ENCODE assay signal across 9 mouse cellular contexts in genomic region chr11:5074882-5075281, GRCm38 (mm10). TPM values are rescaled to one million over a fixed set of nuclear protein-coding genes. Genes with fewer than 3 reads are reported as not detected.
DNase-seq lines count a peak whose midpoint lies in the region; ATAC-seq and TF ChIP-seq lines count a peak whose summit lies in the region.
"Had no signal": no experiment of that assay in that cellular context is flagged by ENCODE, and none has a peak within 500 bp of the region (broad histone marks: within the 10 kb centered on the region; RNA-seq: fewer than 3 reads in every experiment).

No protein-coding gene starts in this region.

- TF ChIP-seq EP300 in liver, embryonic 14.5 days (IDR thresholded peaks at IDR 0.05; ENCODE audit: low read depth), result no peak

- 75% methylated on average over 4 of the region's 4 CpGs for WGBS in forebrain, embryonic 11.5 days
- 81% methylated on average over 4 of the region's 4 CpGs for WGBS in forebrain, embryonic 10.5 days
- WGBS in liver, embryonic 14.5 days (ENCODE audit: insufficient replicate concordance), result 58% methylated on average over 4 of the region's 4 CpGs
- WGBS in liver, embryonic 11.5 days, result 74% methylated on average over 4 of the region's 4 CpGs

- H3K27ac ChIP-seq in forebrain, embryonic 11.5 days (ENCODE audit: low read depth, low read length), result no peak overlapping the region
- H3K27ac ChIP-seq in forebrain, embryonic 10.5 days, result no peak overlapping the region
- no peak overlapping the region for H3K27ac ChIP-seq in liver, embryonic 14.5 days
- no peak overlapping the region for H3K27ac ChIP-seq in liver, embryonic 11.5 days (ENCODE audit: low read depth, low read length)
- H3K27ac ChIP-seq: heart, embryonic 10.5 days had no signal

- H3K36me3 ChIP-seq in forebrain, embryonic 11.5 days (ENCODE audit: control insufficient read depth, insufficient read depth, low read length), result peaks cover 29% of the 10 kb centered on the region
- H3K36me3 ChIP-seq in forebrain, embryonic 10.5 days (replicated peaks), result peaks cover 92% of the 10 kb centered on the region
- peaks cover 85% of the 10 kb centered on the region for H3K36me3 ChIP-seq in liver, embryonic 14.5 days (replicated peaks; ENCODE audit: control insufficient read depth, insufficient read depth, low read depth)
- H3K36me3 ChIP-seq in liver, embryonic 11.5 days (ENCODE audit: control insufficient read depth, insufficient read depth, low read length), result peaks cover 68% of the 10 kb centered on the region

- no peak for ATAC-seq in forebrain, embryonic 11.5 days (replicated peaks; ENCODE audit: low FRiP score)
- no peak for ATAC-seq in liver, embryonic 14.5 days (ENCODE audit: insufficient read depth)
- no peak for ATAC-seq in liver, embryonic 11.5 days (replicated peaks; ENCODE audit: low FRiP score)

- H3K4me3 ChIP-seq in forebrain, embryonic 11.5 days (ENCODE audit: low read depth, low read length), result no peak overlapping the region
- no peak overlapping the region for H3K4me3 ChIP-seq in forebrain, embryonic 10.5 days
- no peak overlapping the region for H3K4me3 ChIP-seq in liver, embryonic 14.5 days (ENCODE audit: insufficient read depth in 1 of 2, low read depth in 2 of 2, low read length in 2 of 2)
- H3K4me3 ChIP-seq in liver, embryonic 11.5 days (ENCODE audit: low read depth, low read length), result no peak overlapping the region
- H3K4me3 ChIP-seq: heart, embryonic 10.5 days had no signal

- H3K9me3 ChIP-seq in forebrain, embryonic 11.5 days (ENCODE audit: control insufficient read depth, low read length), result no peaks in the 10 kb centered on the region
- no peaks in the 10 kb centered on the region for H3K9me3 ChIP-seq in forebrain, embryonic 10.5 days
- no peaks in the 10 kb centered on the region for H3K9me3 ChIP-seq in liver, embryonic 14.5 days (ENCODE audit: control insufficient read depth, low read length)
- no peaks in the 10 kb centered on the region for H3K9me3 ChIP-seq in liver, embryonic 11.5 days (ENCODE audit: control insufficient read depth, low read length)
- H3K9me3 ChIP-seq: heart, embryonic 10.5 days had no signal

- H3K27me3 ChIP-seq in forebrain, embryonic 11.5 days (ENCODE audit: control insufficient read depth, insufficient read depth, low read length), result no peaks in the 10 kb centered on the region
- H3K27me3 ChIP-seq in forebrain, embryonic 10.5 days (ENCODE audit: poor library complexity, severe bottlenecking), result no peaks in the 10 kb centered on the region
- no peaks in the 10 kb centered on the region for H3K27me3 ChIP-seq in liver, embryonic 14.5 days (ENCODE audit: control insufficient read depth, insufficient read depth, low read length)
- no peaks in the 10 kb centered on the region for H3K27me3 ChIP-seq in liver, embryonic 11.5 days (replicated peaks; ENCODE audit: control insufficient read depth, insufficient read depth, low read length)

- peak; percentile 55 for DNase-seq in forebrain, embryonic 11.5 days (ENCODE audit: low spot score)
- no peak for DNase-seq in forebrain, embryonic 10.5 days (ENCODE audit: extremely low spot score, low spot score)
- DNase-seq in liver, embryonic 14.5 days (ENCODE audit: low read depth in 3 of 3, low spot score in 3 of 3), result no peak
- no peak for DNase-seq in liver, embryonic 11.5 days (ENCODE audit: low spot score)
- peak; percentile 40 for DNase-seq in embryo, embryonic 9.5 days (ENCODE audit: extremely low spot score)
- peak; percentile 56 for DNase-seq in naive thymus-derived CD4-positive, alpha-beta T cell, adult 2 months (ENCODE audit: low read depth)
- no peak for DNase-seq in urinary bladder, adult 18-20 months (ENCODE audit: low spot score in 2 of 2)
- DNase-seq in adrenal gland, postnatal 4 days (ENCODE audit: low spot score in 2 of 2), result no peak

- H3K4me1 ChIP-seq in forebrain, embryonic 11.5 days (replicated peaks; ENCODE audit: control insufficient read depth, insufficient read depth, low read length), result no peaks in the 10 kb centered on the region
- no peaks in the 10 kb centered on the region for H3K4me1 ChIP-seq in forebrain, embryonic 10.5 days
- no peaks in the 10 kb centered on the region for H3K4me1 ChIP-seq in liver, embryonic 14.5 days (replicated peaks; ENCODE audit: control insufficient read depth in 2 of 2, insufficient read depth in 2 of 2, low read length in 1 of 2)
- no peaks in the 10 kb centered on the region for H3K4me1 ChIP-seq in liver, embryonic 11.5 days (replicated peaks; ENCODE audit: control insufficient read depth, insufficient read depth, low read length)
- H3K4me1 ChIP-seq: heart, embryonic 10.5 days had no signal

- H3K9ac ChIP-seq in forebrain, embryonic 11.5 days (ENCODE audit: low read length), result no peak overlapping the region
- no peak overlapping the region for H3K9ac ChIP-seq in liver, embryonic 14.5 days (replicated peaks)
- H3K9ac ChIP-seq in liver, embryonic 11.5 days (ENCODE audit: low read depth, low read length), result no peak overlapping the region

- H3K4me2 ChIP-seq in forebrain, embryonic 11.5 days (ENCODE audit: low read depth, low read length, severe bottlenecking), result no peak overlapping the region
- H3K4me2 ChIP-seq in liver, embryonic 14.5 days (ENCODE audit: low read depth), result no peak overlapping the region
- no peak overlapping the region for H3K4me2 ChIP-seq in liver, embryonic 11.5 days

- TF ChIP-seq CTCF in liver, embryonic 14.5 days (IDR thresholded peaks at IDR 0.05; ENCODE audit: low read depth), result peak; percentile 64

RNA-seq across cellular contexts. Expression of gene Gas2l1, which starts 9.8 kb away (rescaled TPM):
- polyA plus RNA-seq in forebrain, embryonic 11.5 days (2014; fragmentation: Nextera tagmentation; extraction: Ambion mirVana), result 36.3 and 39.7 TPM in 2 replicates
- 20.0 and 20.9 TPM in 2 replicates for polyA plus RNA-seq in forebrain, embryonic 10.5 days (2016; fragmentation: Nextera tagmentation; extraction: Ambion mirVana)
- polyA plus RNA-seq in liver, embryonic 14.5 days (2012; rRNA removed), result 10.9 and 11.3 TPM in 2 replicates
- polyA plus RNA-seq in liver, embryonic 14.5 days (2014; fragmentation: Nextera tagmentation; extraction: Ambion mirVana), result 12.1 and 17.1 TPM in 2 replicates
- polyA plus RNA-seq in liver, embryonic 11.5 days (2014; fragmentation: Nextera tagmentation; extraction: Ambion mirVana), result 41.9 and 46.5 TPM in 2 replicates
- 10 to 100 TPM; 39.2 to 39.8 TPM for total RNA-seq in adrenal gland, postnatal 4 days (2021)

RNA-seq across cellular contexts. Expression of gene Rasl10a, which starts 17.0 kb away (rescaled TPM):
- polyA plus RNA-seq in forebrain, embryonic 11.5 days (2014; fragmentation: Nextera tagmentation; extraction: Ambion mirVana), result 0.23 and 0.99 TPM in 2 replicates
- polyA plus RNA-seq in forebrain, embryonic 10.5 days (2016; fragmentation: Nextera tagmentation; extraction: Ambion mirVana), result 0.60 and 0.77 TPM in 2 replicates
- polyA plus RNA-seq in liver, embryonic 14.5 days (2012; rRNA removed), result 0.21 and 0.32 TPM in 2 replicates
- polyA plus RNA-seq in liver, embryonic 14.5 days (2014; fragmentation: Nextera tagmentation; extraction: Ambion mirVana), result 0.34 and 0.38 TPM in 2 replicates
- 0.75 and 1.3 TPM in 2 replicates for polyA plus RNA-seq in liver, embryonic 11.5 days (2014; fragmentation: Nextera tagmentation; extraction: Ambion mirVana)
- total RNA-seq in adrenal gland, postnatal 4 days (2021), result 1 to 10 TPM in 1 of 2 experiments, under 1 TPM in 1; 0.65 to 1.2 TPM

RNA-seq across cellular contexts. Expression of gene Rhbdd3, which starts 23.8 kb away (rescaled TPM):
- 26.5 and 34.4 TPM in 2 replicates for polyA plus RNA-seq in forebrain, embryonic 11.5 days (2014; fragmentation: Nextera tagmentation; extraction: Ambion mirVana)
- 29.7 and 31.6 TPM in 2 replicates for polyA plus RNA-seq in forebrain, embryonic 10.5 days (2016; fragmentation: Nextera tagmentation; extraction: Ambion mirVana)
- 11.0 and 15.0 TPM in 2 replicates for polyA plus RNA-seq in liver, embryonic 14.5 days (2012; rRNA removed)
- polyA plus RNA-seq in liver, embryonic 14.5 days (2014; fragmentation: Nextera tagmentation; extraction: Ambion mirVana), result 11.1 and 11.8 TPM in 2 replicates
- polyA plus RNA-seq in liver, embryonic 11.5 days (2014; fragmentation: Nextera tagmentation; extraction: Ambion mirVana), result 27.0 and 29.1 TPM in 2 replicates
- 10 to 100 TPM; 29.5 to 34.1 TPM for total RNA-seq in adrenal gland, postnatal 4 days (2021)

RNA-seq across cellular contexts. Expression of gene Ewsr1, which starts 24.2 kb away (rescaled TPM):
- 509 and 539 TPM in 2 replicates for polyA plus RNA-seq in forebrain, embryonic 11.5 days (2014; fragmentation: Nextera tagmentation; extraction: Ambion mirVana)
- 896 and 966 TPM in 2 replicates for polyA plus RNA-seq in forebrain, embryonic 10.5 days (2016; fragmentation: Nextera tagmentation; extraction: Ambion mirVana)
- 185 and 220 TPM in 2 replicates for polyA plus RNA-seq in liver, embryonic 14.5 days (2012; rRNA removed)
- polyA plus RNA-seq in liver, embryonic 14.5 days (2014; fragmentation: Nextera tagmentation; extraction: Ambion mirVana), result 113 and 132 TPM in 2 replicates
- 363 and 367 TPM in 2 replicates for polyA plus RNA-seq in liver, embryonic 11.5 days (2014; fragmentation: Nextera tagmentation; extraction: Ambion mirVana)
- total RNA-seq in adrenal gland, postnatal 4 days (2021), result 100 to 1,000 TPM; 523 to 585 TPM

Comparison
In these comparisons a context has a peak if more than half of its experiments do, and no peak if none do; other contexts are left out.
1. DNase-seq: peak in forebrain, embryonic 11.5 days (single experiment), embryo, embryonic 9.5 days (single experiment) and naive thymus-derived CD4-positive, alpha-beta T cell, adult 2 months (single experiment); none in forebrain, embryonic 10.5 days (single experiment), liver, embryonic 14.5 days (0 of 3), liver, embryonic 11.5 days (single experiment), urinary bladder, adult 18-20 months (0 of 2) and adrenal gland, postnatal 4 days (0 of 2).